Mouse (Mus musculus) liver, adult 2 months (tissue): ENCODE data around the gene Qrsl1.

Source experiments
- CTCF ChIP-seq: fragments of 200-500 bp; IDR thresholded peaks from 2 replicates; pipeline ENCODE4 v1.5.1; 2011; ENCODE audit warnings: low read depth, low read length, control low read depth
- POLR2A ChIP-seq: fragments of 200-500 bp; IDR thresholded peaks from 2 replicates; pipeline ENCODE4 v1.6.1; 2011; ENCODE audit warnings: low read length, control low read depth; ENCODE audit not compliant: insufficient read depth; ENCODE audit errors: extremely low read depth

DNA sequence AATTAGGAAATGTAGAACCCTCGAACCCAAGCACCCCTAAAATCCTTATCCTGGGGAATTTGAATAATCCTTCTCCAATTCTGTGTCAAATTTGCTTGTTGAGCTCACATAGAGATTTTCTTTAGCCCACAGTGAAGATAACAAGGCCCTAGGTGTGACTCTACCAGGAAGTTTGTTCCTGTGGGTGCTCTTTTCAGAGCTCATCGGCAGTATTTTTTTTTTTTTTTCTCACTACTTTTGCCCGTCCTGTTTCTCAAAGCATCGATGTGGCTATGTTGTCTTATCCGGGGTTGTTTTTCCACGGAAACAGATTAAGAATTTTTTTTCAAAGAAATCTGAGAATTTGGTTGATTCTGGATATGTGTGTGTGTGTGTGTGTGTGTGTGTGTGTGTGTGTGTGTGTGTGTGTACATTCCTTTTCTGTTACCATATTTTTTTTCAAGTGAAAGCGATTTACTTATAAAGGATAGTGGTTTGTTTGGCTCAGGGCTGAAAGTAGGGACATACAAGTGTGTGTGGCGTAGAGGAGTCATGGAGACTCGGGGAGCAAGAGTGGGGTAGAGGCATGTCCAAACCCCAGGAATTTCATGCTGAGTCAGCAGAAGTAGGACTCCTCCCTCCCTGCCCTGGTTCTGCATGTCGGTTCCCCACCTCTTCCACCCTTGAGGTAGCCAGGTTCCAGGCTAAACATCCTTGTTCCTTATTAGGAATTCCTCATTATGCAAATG lies 73.4 kb downstream of the Qrsl1 start:
- TF ChIP-seq CTCF = no peak
- TF ChIP-seq POLR2A = no peak
